Mouse (Mus musculus): ENCODE measurements at regions not wholly inside any gene's neighbourhood (a gene's known extent, or its start where the extent isn't known, plus 50 kb on each side); places are given as distances from the start of the nearest gene placed in this dataset.

- Histone ChIP-seq H3K9ac (replicated peaks; ENCODE audit: low read depth, low read length) (no peak overlapping the region), H3K27ac (ENCODE audit: low read depth) (no peak overlapping the region), H3K36me3 (replicated peaks; ENCODE audit: control insufficient read depth, insufficient read depth, low read length) (no peaks in the 10 kb centered on the region), H3K9me3 (replicated peaks; ENCODE audit: control insufficient read depth, low read length) (no peaks in the 10 kb centered on the region), H3K4me3 (ENCODE audit: low read depth, low read length) (no peak overlapping the region), H3K27me3 (ENCODE audit: control insufficient read depth, insufficient read depth, low read length) (no peaks in the 10 kb centered on the region), H3K4me1 (ENCODE audit: control insufficient read depth, insufficient read depth) (peaks cover 3% of the 10 kb centered on the region; the same call in 1 of the 2 replicates), H3K4me2 (ENCODE audit: low read depth, low read length) (no peak overlapping the region)
- WGBS, result 39% methylated on average over 5 of the region's 5 CpGs
- ATAC-seq (ENCODE audit: insufficient read depth, low read depth), result no peak
- DNase-seq (ENCODE audit: low spot score), result no peak
- TF ChIP-seq EP300 (IDR thresholded peaks at IDR 0.05; ENCODE audit: low read depth) (no peak), CTCF (IDR thresholded peaks at IDR 0.05; ENCODE audit: low read depth) (no peak)
Observed at GRCm38 (mm10) chr13:107837206-107837952, 206.9 kb upstream of the Smim15 start.

- H3K4me3 ChIP-seq (ENCODE audit: low read depth, low read length), result no peak overlapping the region
- ATAC-seq (ENCODE audit: insufficient read depth, low read depth) (no peak), DNase-seq (ENCODE audit: low spot score) (no peak)
- no peak for TF ChIP-seq EP300 (IDR thresholded peaks at IDR 0.05; ENCODE audit: low read depth)
- TF ChIP-seq CTCF (IDR thresholded peaks at IDR 0.05; ENCODE audit: low read depth), result no peak
- H3K36me3 ChIP-seq (replicated peaks; ENCODE audit: control insufficient read depth, insufficient read depth, low read length), result no peaks in the 10 kb centered on the region
- WGBS, result 41% methylated on average over 9 of the region's 9 CpGs
- H3K27ac ChIP-seq (ENCODE audit: low read depth), result no peak overlapping the region
- H3K4me2 ChIP-seq (ENCODE audit: low read depth, low read length), result no peak overlapping the region
- H3K27me3 ChIP-seq (ENCODE audit: control insufficient read depth, insufficient read depth, low read length), result no peaks in the 10 kb centered on the region
- no peak overlapping the region for H3K9ac ChIP-seq (replicated peaks; ENCODE audit: low read depth, low read length)
- H3K9me3 ChIP-seq (replicated peaks; ENCODE audit: control insufficient read depth, low read length), result no peaks in the 10 kb centered on the region
- H3K4me1 ChIP-seq (ENCODE audit: control insufficient read depth, insufficient read depth), result peaks cover 11% of the 10 kb centered on the region; the same call in 1 of the 2 replicates
Observed at GRCm38 (mm10) chr13:107835756-107836385, 208.4 kb upstream of the Smim15 start.

DNA sequence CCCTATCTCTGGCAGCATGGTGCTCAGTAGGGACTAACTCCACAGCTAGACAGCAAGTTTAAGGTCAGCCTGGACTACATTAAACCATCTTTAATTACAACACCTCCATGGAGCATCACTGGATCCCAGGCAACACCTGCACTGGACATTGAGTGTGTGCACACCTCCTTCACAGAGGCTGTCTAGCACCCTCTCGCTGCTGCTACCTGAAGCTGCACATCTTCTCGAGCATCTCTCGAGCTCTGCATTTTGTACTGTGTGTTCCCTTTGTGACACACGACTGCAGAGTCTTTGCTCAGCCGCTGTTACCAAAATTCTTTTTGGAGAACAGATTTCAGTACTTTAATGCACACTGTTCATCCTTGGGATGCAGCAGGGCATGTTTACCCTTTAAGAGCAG, 212.2 kb upstream of the Smim15 start:
- TF ChIP-seq CTCF (IDR thresholded peaks at IDR 0.05; ENCODE audit: low read depth) (no peak), EP300 (IDR thresholded peaks at IDR 0.05; ENCODE audit: low read depth) (no peak)
- no peak overlapping the region for H3K4me2 ChIP-seq (ENCODE audit: low read depth, low read length)
- DNase-seq (ENCODE audit: low spot score) (no peak), ATAC-seq (ENCODE audit: insufficient read depth, low read depth) (no peak)
- 60% methylated on average over 5 of the region's 5 CpGs for WGBS
- H3K4me1 ChIP-seq (ENCODE audit: control insufficient read depth, insufficient read depth), result peaks cover 15% of the 10 kb centered on the region; the same call in 1 of the 2 replicates
- no peak overlapping the region for H3K9ac ChIP-seq (replicated peaks; ENCODE audit: low read depth, low read length)
- H3K27me3 ChIP-seq (ENCODE audit: control insufficient read depth, insufficient read depth, low read length), result no peaks in the 10 kb centered on the region
- no peak overlapping the region for H3K27ac ChIP-seq (ENCODE audit: low read depth)
- no peaks in the 10 kb centered on the region for H3K36me3 ChIP-seq (replicated peaks; ENCODE audit: control insufficient read depth, insufficient read depth, low read length)
- no peak overlapping the region for H3K4me3 ChIP-seq (ENCODE audit: low read depth, low read length)
- H3K9me3 ChIP-seq (replicated peaks; ENCODE audit: control insufficient read depth, low read length), result no peaks in the 10 kb centered on the region

DNA sequence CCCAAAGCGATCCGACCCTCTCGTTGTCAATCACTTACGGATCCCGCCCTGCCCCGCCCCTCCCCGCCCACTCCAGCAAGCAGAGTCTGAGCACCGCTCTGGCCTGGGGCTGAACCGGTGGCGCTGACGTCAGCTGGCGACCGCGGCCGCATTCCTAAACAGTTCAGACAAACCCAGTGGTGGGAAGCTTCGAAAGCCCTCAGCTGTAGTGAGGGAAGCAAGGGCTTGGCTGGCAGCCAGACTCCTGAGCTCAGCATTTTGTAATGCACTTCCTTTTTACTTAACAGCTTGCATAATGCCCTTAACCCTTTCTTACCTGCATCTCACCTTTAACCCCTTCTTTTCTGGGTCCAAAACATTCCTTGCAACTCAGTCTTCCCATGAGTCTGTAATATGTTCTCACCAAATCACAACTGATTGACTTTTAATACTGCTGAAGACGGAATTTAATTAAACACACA, 213.0 kb upstream of the Smim15 start:
- H3K27ac ChIP-seq (ENCODE audit: low read depth), result no peak overlapping the region
- no peak for TF ChIP-seq CTCF (IDR thresholded peaks at IDR 0.05; ENCODE audit: low read depth)
- TF ChIP-seq EP300 (IDR thresholded peaks at IDR 0.05; ENCODE audit: low read depth), result peak; percentile 91
- peak overlapping the region; percentile 56 for H3K4me2 ChIP-seq (ENCODE audit: low read depth, low read length)
- ATAC-seq (ENCODE audit: insufficient read depth, low read depth) (peak; percentile 100), DNase-seq (ENCODE audit: low spot score) (peak; percentile 98)
- H3K9ac ChIP-seq (replicated peaks; ENCODE audit: low read depth, low read length), result no peak overlapping the region
- 3% methylated on average over 17 of the region's 17 CpGs for WGBS
- peaks cover 15% of the 10 kb centered on the region; the same call in 1 of the 2 replicates for H3K4me1 ChIP-seq (ENCODE audit: control insufficient read depth, insufficient read depth)
- no peaks in the 10 kb centered on the region for H3K9me3 ChIP-seq (replicated peaks; ENCODE audit: control insufficient read depth, low read length)
- H3K27me3 ChIP-seq (ENCODE audit: control insufficient read depth, insufficient read depth, low read length), result no peaks in the 10 kb centered on the region
- H3K36me3 ChIP-seq (replicated peaks; ENCODE audit: control insufficient read depth, insufficient read depth, low read length), result no peaks in the 10 kb centered on the region
- H3K4me3 ChIP-seq (ENCODE audit: low read depth, low read length), result peak overlapping the region; percentile 40

- Histone ChIP-seq H3K4me2 (ENCODE audit: low read depth, low read length) (no peak overlapping the region), H3K4me3 (ENCODE audit: low read depth, low read length) (no peak overlapping the region), H3K27me3 (ENCODE audit: control insufficient read depth, insufficient read depth, low read length) (no peaks in the 10 kb centered on the region), H3K36me3 (replicated peaks; ENCODE audit: control insufficient read depth, insufficient read depth, low read length) (no peaks in the 10 kb centered on the region), H3K9ac (replicated peaks; ENCODE audit: low read depth, low read length) (no peak overlapping the region), H3K9me3 (replicated peaks; ENCODE audit: control insufficient read depth, low read length) (no peaks in the 10 kb centered on the region), H3K4me1 (ENCODE audit: control insufficient read depth, insufficient read depth) (peaks cover 16% of the 10 kb centered on the region; the same call in 1 of the 2 replicates), H3K27ac (ENCODE audit: low read depth) (no peak overlapping the region)
- TF ChIP-seq EP300 (IDR thresholded peaks at IDR 0.05; ENCODE audit: low read depth) (no peak), CTCF (IDR thresholded peaks at IDR 0.05; ENCODE audit: low read depth) (no peak)
- no peak for DNase-seq (ENCODE audit: low spot score)
- no peak for ATAC-seq (ENCODE audit: insufficient read depth, low read depth)
- WGBS, result 62% methylated on average over 2 of the region's 2 CpGs
Observed at GRCm38 (mm10) chr13:107830281-107830680, 214.0 kb upstream of the Smim15 start.
